Mouse (Mus musculus): ENCODE measurements around the gene Fscn3. TPM values are rescaled to one million over a fixed set of nuclear protein-coding genes. Genes with fewer than 3 reads are reported as not detected.

Gene Fscn3
- polyA plus RNA-seq (2015; fragmentation: Nextera tagmentation; extraction: Ambion mirVana) = 0.09 TPM in 1 of 2 replicates, not detected in the other

GRCm38 (mm10) chr6:28427096-28427839 is at the start of gene Fscn3:
Gene Fscn3, plus strand, starts transcription at chr6:28427789.
- ATAC-seq = no peak
- Histone ChIP-seq H3K27ac (no peak within 1 kb of the TSS), H3K4me3 (no peak within 1 kb of the TSS), H3K9me3 (replicated peaks) (no peaks in the 10 kb centered on the region), H3K36me3 (ENCODE audit: poor library complexity, severe bottlenecking) (peaks cover 28% of the 10 kb centered on the region), H3K9ac (no peak within 1 kb of the TSS), H3K4me1 (peaks cover 14% of the 10 kb centered on the region), H3K27me3 (no peaks in the 10 kb centered on the region), H3K4me2 (no peak within 1 kb of the TSS)
- WGBS = 69% methylated on average over 3 of the region's 3 CpGs

GRCm38 (mm10) chr6:28381983-28382382 is 45.6 kb upstream of the Fscn3 start:
- Histone ChIP-seq H3K9me3 (replicated peaks) (no peaks in the 10 kb centered on the region), H3K27ac (no peak overlapping the region), H3K4me1 (no peaks in the 10 kb centered on the region), H3K4me2 (no peak overlapping the region), H3K9ac (no peak overlapping the region), H3K4me3 (no peak overlapping the region), H3K36me3 (ENCODE audit: poor library complexity, severe bottlenecking) (no peaks in the 10 kb centered on the region), H3K27me3 (no peaks in the 10 kb centered on the region)
- 75% methylated on average over 4 of the region's 4 CpGs for WGBS
- ATAC-seq = no peak

- Histone ChIP-seq H3K4me1 (no peaks in the 10 kb centered on the region), H3K4me2 (no peak overlapping the region), H3K9ac (no peak overlapping the region), H3K9me3 (replicated peaks) (no peaks in the 10 kb centered on the region), H3K27ac (no peak overlapping the region), H3K4me3 (no peak overlapping the region), H3K36me3 (ENCODE audit: poor library complexity, severe bottlenecking) (no peaks in the 10 kb centered on the region), H3K27me3 (no peaks in the 10 kb centered on the region)
- no peak for ATAC-seq
- WGBS = 93% methylated on average over 3 of the region's 3 CpGs
These were observed 42.4 kb upstream of the Fscn3 start for GRCm38 (mm10) chr6:28385169-28385568.

GRCm38 (mm10) chr6:28389038-28389437 is 38.6 kb upstream of the Fscn3 start:
- no peak for ATAC-seq
- no peak overlapping the region for H3K4me3 ChIP-seq
- H3K36me3 ChIP-seq (ENCODE audit: poor library complexity, severe bottlenecking) = no peaks in the 10 kb centered on the region
- H3K4me2 ChIP-seq = no peak overlapping the region
- 91% methylated on average over 3 of the region's 3 CpGs for WGBS
- H3K27me3 ChIP-seq = peaks cover 16% of the 10 kb centered on the region
- no peak overlapping the region for H3K27ac ChIP-seq
- H3K9me3 ChIP-seq (replicated peaks) = no peaks in the 10 kb centered on the region
- no peak overlapping the region for H3K9ac ChIP-seq
- no peaks in the 10 kb centered on the region for H3K4me1 ChIP-seq

- peak; percentile 60 for ATAC-seq
- Histone ChIP-seq H3K9me3 (replicated peaks) (peaks cover 3% of the 10 kb centered on the region; the same call in 1 of the 2 replicates), H3K27ac (peak overlapping the region; percentile 81; the same call in 1 of the 2 replicates), H3K4me1 (peaks cover 23% of the 10 kb centered on the region), H3K4me3 (peak overlapping the region; percentile 50), H3K36me3 (ENCODE audit: poor library complexity, severe bottlenecking) (no peaks in the 10 kb centered on the region), H3K27me3 (peaks cover 40% of the 10 kb centered on the region), H3K9ac (peak overlapping the region; percentile 64; the same call in 1 of the 2 replicates), H3K4me2 (peak overlapping the region; percentile 81)
- 6% methylated on average over 15 of the region's 15 CpGs for WGBS
These were observed 31.3 kb upstream of the Fscn3 start for GRCm38 (mm10) chr6:28396051-28396852.

- H3K4me2 ChIP-seq = peak overlapping the region; percentile 81
- peaks cover 40% of the 10 kb centered on the region for H3K27me3 ChIP-seq
- peaks cover 3% of the 10 kb centered on the region; the same call in 1 of the 2 replicates for H3K9me3 ChIP-seq (replicated peaks)
- peak overlapping the region; percentile 81 for H3K27ac ChIP-seq
- under 1% methylated on average over 19 of the region's 19 CpGs for WGBS
- H3K36me3 ChIP-seq (ENCODE audit: poor library complexity, severe bottlenecking) = no peaks in the 10 kb centered on the region
- peak overlapping the region; percentile 50 for H3K4me3 ChIP-seq
- H3K9ac ChIP-seq = peak overlapping the region; percentile 64
- H3K4me1 ChIP-seq = peaks cover 23% of the 10 kb centered on the region
- ATAC-seq = peak; percentile 70
These were observed 30.6 kb upstream of the Fscn3 start for GRCm38 (mm10) chr6:28396853-28397457.

- Histone ChIP-seq H3K9ac (peak within 1 kb of the TSS; percentile 64), H3K9me3 (replicated peaks) (peaks cover 3% of the 10 kb centered on the region; the same call in 1 of the 2 replicates), H3K4me2 (peak within 1 kb of the TSS; percentile 81), H3K36me3 (ENCODE audit: poor library complexity, severe bottlenecking) (no peaks in the 10 kb centered on the region), H3K4me3 (peak within 1 kb of the TSS; percentile 50), H3K27ac (peak within 1 kb of the TSS; percentile 81), H3K27me3 (peaks cover 32% of the 10 kb centered on the region), H3K4me1 (peaks cover 23% of the 10 kb centered on the region)
- WGBS = under 1% methylated on average over 33 of the region's 33 CpGs
- ATAC-seq = peak; percentile 71
These were observed 29.8 kb upstream of the Fscn3 start, which contains the start of gene Zfp800 for GRCm38 (mm10) chr6:28397681-28398203. Gene Zfp800, minus strand, starts transcription at chr6:28398005.

- Histone ChIP-seq H3K9me3 (replicated peaks) (peaks cover 3% of the 10 kb centered on the region; the same call in 1 of the 2 replicates), H3K9ac (no peak overlapping the region), H3K36me3 (ENCODE audit: poor library complexity, severe bottlenecking) (no peaks in the 10 kb centered on the region), H3K4me1 (peaks cover 23% of the 10 kb centered on the region), H3K27me3 (peaks cover 28% of the 10 kb centered on the region), H3K27ac (no peak overlapping the region), H3K4me2 (no peak overlapping the region), H3K4me3 (no peak overlapping the region)
- WGBS = 87% methylated on average over 3 of the region's 3 CpGs
- no peak for ATAC-seq
These were observed 28.9 kb upstream of the Fscn3 start for GRCm38 (mm10) chr6:28398726-28399125.

GRCm38 (mm10) chr6:28399791-28400190 is 27.8 kb upstream of the Fscn3 start:
- Histone ChIP-seq H3K9me3 (replicated peaks) (peaks cover 3% of the 10 kb centered on the region; the same call in 1 of the 2 replicates), H3K27me3 (peaks cover 18% of the 10 kb centered on the region), H3K4me1 (peaks cover 23% of the 10 kb centered on the region), H3K4me2 (no peak overlapping the region), H3K4me3 (no peak overlapping the region), H3K9ac (no peak overlapping the region), H3K27ac (no peak overlapping the region), H3K36me3 (ENCODE audit: poor library complexity, severe bottlenecking) (no peaks in the 10 kb centered on the region)
- 95% methylated on average over 4 of the region's 4 CpGs for WGBS
- no peak for ATAC-seq

GRCm38 (mm10) chr6:28410053-28410452 is 17.5 kb upstream of the Fscn3 start:
- no peak for ATAC-seq
- WGBS = 90% methylated on average over 9 of the region's 9 CpGs
- H3K4me1 ChIP-seq = no peaks in the 10 kb centered on the region
- H3K4me2 ChIP-seq = no peak overlapping the region
- H3K27ac ChIP-seq = no peak overlapping the region
- H3K9ac ChIP-seq = no peak overlapping the region
- no peaks in the 10 kb centered on the region for H3K27me3 ChIP-seq
- no peak overlapping the region for H3K4me3 ChIP-seq
- H3K9me3 ChIP-seq (replicated peaks) = no peaks in the 10 kb centered on the region; the same call in 1 of the 2 replicates
- H3K36me3 ChIP-seq (ENCODE audit: poor library complexity, severe bottlenecking) = peaks cover 17% of the 10 kb centered on the region

- Histone ChIP-seq H3K36me3 (ENCODE audit: poor library complexity, severe bottlenecking) (peaks cover 29% of the 10 kb centered on the region), H3K9ac (no peak overlapping the region), H3K4me2 (no peak overlapping the region), H3K9me3 (replicated peaks) (no peaks in the 10 kb centered on the region), H3K27me3 (no peaks in the 10 kb centered on the region), H3K4me1 (no peaks in the 10 kb centered on the region), H3K27ac (no peak overlapping the region), H3K4me3 (no peak overlapping the region)
- WGBS = 63% methylated on average over 2 of the region's 2 CpGs
- no peak for ATAC-seq
These were observed 16.4 kb upstream of the Fscn3 start for GRCm38 (mm10) chr6:28411236-28411635.

Measured in forebrain, embryonic 13.5 days (tissue).